ENCODE assay signal across 26 mouse cellular contexts in genomic region chr5:120779922-120780321, GRCm38 (mm10). TPM values are rescaled to one million over a fixed set of nuclear protein-coding genes. Genes with fewer than 3 reads are reported as not detected.
DNase-seq lines count a peak whose midpoint lies in the region; ATAC-seq and TF ChIP-seq lines count a peak whose summit lies in the region.
"Had no signal": no experiment of that assay in that cellular context is flagged by ENCODE, and none has a peak within 500 bp of the region (broad histone marks: within the 10 kb centered on the region; RNA-seq: fewer than 3 reads in every experiment).

No protein-coding gene starts in this region.

- DNase-seq in heart, postnatal 0 days (ENCODE audit: low spot score), result peak; percentile 50
- no peak for DNase-seq in heart, adult 11 months
- DNase-seq in right cerebral cortex, adult 18-20 months, result peak; percentile 5
- DNase-seq in right cerebral cortex, postnatal 4 days, result no peak
- peak; percentile 26 for DNase-seq in telencephalon, adult 2 months (ENCODE audit: low read depth, low spot score)
- no peak for DNase-seq in B cell, adult 2 months
- DNase-seq in thymus, postnatal 36 days, result no peak
- DNase-seq: adrenal gland, postnatal 10 days; cerebellum, adult 18-20 months; cerebellum, postnatal 36 days; forebrain, postnatal 0 days; right cerebral cortex, postnatal 25 days; thymus, postnatal 4 days had no signal

- no peak overlapping the region for H3K9ac ChIP-seq in heart, postnatal 0 days (replicated peaks; ENCODE audit: low read depth, low read length)
- H3K9ac ChIP-seq: forebrain, postnatal 0 days; hindbrain, embryonic 13.5 days; limb, embryonic 15.5 days; neural tube, embryonic 12.5 days had no signal

- H3K27ac ChIP-seq in heart, postnatal 0 days (ENCODE audit: low read depth), result peak overlapping the region; percentile 89
- H3K27ac ChIP-seq in embryonic fibroblast, embryonic 13.5 days (ENCODE audit: insufficient read depth, low read length), result 0 out of 2 replicates have a peak overlapping the region, but pooled peaks have one; percentile 6
- H3K27ac ChIP-seq: hindbrain, embryonic 13.5 days; kidney, postnatal 0 days; limb, embryonic 15.5 days; midbrain, embryonic 10.5 days; neural tube, embryonic 12.5 days had no signal

- ATAC-seq in heart, postnatal 0 days (ENCODE audit: insufficient read depth, low read depth), result peak; percentile 65
- ATAC-seq: forebrain, postnatal 0 days had no signal

- H3K4me3 ChIP-seq in heart, postnatal 0 days (ENCODE audit: low read depth, low read length), result peak overlapping the region; percentile 14
- H3K4me3 ChIP-seq in embryonic fibroblast, embryonic 13.5 days (ENCODE audit: insufficient read depth, low read length), result no peak overlapping the region
- H3K4me3 ChIP-seq: hindbrain, embryonic 13.5 days; limb, embryonic 15.5 days; midbrain, embryonic 10.5 days; neural tube, embryonic 12.5 days had no signal

- no peak for TF ChIP-seq CTCF in heart, postnatal 0 days (IDR thresholded peaks at IDR 0.05; ENCODE audit: low read depth)
- TF ChIP-seq CTCF in embryonic fibroblast, embryonic 13.5 days (IDR thresholded peaks at IDR 0.05; ENCODE audit: borderline replicate concordance, insufficient read depth, low read length), result no peak

- no peaks in the 10 kb centered on the region for H3K36me3 ChIP-seq in heart, postnatal 0 days (replicated peaks; ENCODE audit: control insufficient read depth, insufficient read depth, low read length)
- H3K36me3 ChIP-seq: hindbrain, embryonic 13.5 days; limb, embryonic 15.5 days; midbrain, embryonic 10.5 days; neural tube, embryonic 12.5 days had no signal

- peaks cover 32% of the 10 kb centered on the region for H3K4me1 ChIP-seq in heart, postnatal 0 days (ENCODE audit: control insufficient read depth, insufficient read depth)
- peaks cover 26% of the 10 kb centered on the region for H3K4me1 ChIP-seq in embryonic fibroblast, embryonic 13.5 days (ENCODE audit: control insufficient read depth, insufficient read depth, low read length)
- H3K4me1 ChIP-seq: hindbrain, embryonic 13.5 days; midbrain, embryonic 10.5 days; neural tube, embryonic 12.5 days had no signal

- no peaks in the 10 kb centered on the region for H3K27me3 ChIP-seq in heart, postnatal 0 days (ENCODE audit: control insufficient read depth, insufficient read depth, low read length)
- H3K27me3 ChIP-seq: hindbrain, embryonic 13.5 days; limb, embryonic 15.5 days; neural tube, embryonic 12.5 days had no signal

- TF ChIP-seq POLR2A in embryonic fibroblast, embryonic 13.5 days (IDR thresholded peaks at IDR 0.05; ENCODE audit: low read depth, low read length), result no peak

- TF ChIP-seq EP300 in heart, postnatal 0 days (IDR thresholded peaks at IDR 0.05; ENCODE audit: low read depth), result peak; percentile 65

- H3K4me2 ChIP-seq in heart, postnatal 0 days (ENCODE audit: low read depth, low read length), result peak overlapping the region; percentile 45
- H3K4me2 ChIP-seq: hindbrain, embryonic 13.5 days; limb, embryonic 15.5 days; neural tube, embryonic 12.5 days had no signal

- no peaks in the 10 kb centered on the region for H3K9me3 ChIP-seq in heart, postnatal 0 days (replicated peaks; ENCODE audit: control insufficient read depth, low read length)
- H3K9me3 ChIP-seq: hindbrain, embryonic 13.5 days; limb, embryonic 15.5 days; midbrain, embryonic 10.5 days; neural tube, embryonic 12.5 days had no signal

- WGBS in heart, postnatal 0 days, result 0% methylated on average over 3 of the region's 3 CpGs

RNA-seq across cellular contexts. Expression of gene Oas3, which starts 2.5 kb away (rescaled TPM):
- total RNA-seq in heart, postnatal 0 days (2014; rRNA removed; ENCODE audit: low replicate concordance), result 0.80 and 1.6 TPM in 2 replicates
- polyA plus RNA-seq in heart, postnatal 0 days (2015; fragmentation: Nextera tagmentation; extraction: Ambion mirVana), result 0.18 and 0.26 TPM in 2 replicates
- polyA plus RNA-seq in embryonic fibroblast, embryonic 13.5 days (2011; ENCODE audit: insufficient read length, low read depth, missing spikeins), result 0.18 TPM in 1 of 2 replicates, not detected in the other
- total RNA-seq: gastrocnemius, adult 18-20 months; layer of hippocampus, adult 18-20 months; left cerebral cortex, adult 8-10 months had no signal

RNA-seq across cellular contexts. Expression of gene Oas1e, which starts 15.4 kb away (rescaled TPM):
- not detected in 2 replicates for total RNA-seq in heart, postnatal 0 days (2014; rRNA removed; ENCODE audit: low replicate concordance)
- polyA plus RNA-seq in heart, postnatal 0 days (2015; fragmentation: Nextera tagmentation; extraction: Ambion mirVana), result not detected in 2 replicates
- not detected in 2 replicates for polyA plus RNA-seq in embryonic fibroblast, embryonic 13.5 days (2011; ENCODE audit: insufficient read length, low read depth, missing spikeins)
- total RNA-seq: adrenal gland, postnatal 10 days; forebrain, postnatal 0 days; gastrocnemius, adult 18-20 months; layer of hippocampus, adult 18-20 months; left cerebral cortex, adult 8-10 months; MEL had no signal
- polyA plus RNA-seq: gonadal fat pad, adult 2 months; hindbrain, embryonic 13.5 days; intestine, embryonic 14.5 days; kidney, postnatal 0 days; limb, embryonic 15.5 days; midbrain, embryonic 10.5 days; neural tube, embryonic 12.5 days; testis, adult 2 months had no signal

RNA-seq across cellular contexts. Expression of gene Oas2, which starts 30.3 kb away (rescaled TPM):
- 1.1 TPM in 1 of 2 replicates, not detected in the other for total RNA-seq in heart, postnatal 0 days (2014; rRNA removed; ENCODE audit: low replicate concordance)
- 0.15 and 0.25 TPM in 2 replicates for polyA plus RNA-seq in heart, postnatal 0 days (2015; fragmentation: Nextera tagmentation; extraction: Ambion mirVana)
- polyA plus RNA-seq in embryonic fibroblast, embryonic 13.5 days (2011; ENCODE audit: insufficient read length, low read depth, missing spikeins), result 0.28 and 0.61 TPM in 2 replicates
- polyA plus RNA-seq: midbrain, embryonic 10.5 days had no signal

RNA-seq across cellular contexts. Expression of gene Oas1c, which starts 32.4 kb away (rescaled TPM):
- 0.34 and 1.6 TPM in 2 replicates for total RNA-seq in heart, postnatal 0 days (2014; rRNA removed; ENCODE audit: low replicate concordance)
- 0.83 and 0.92 TPM in 2 replicates for polyA plus RNA-seq in heart, postnatal 0 days (2015; fragmentation: Nextera tagmentation; extraction: Ambion mirVana)
- 1.3 and 1.9 TPM in 2 replicates for polyA plus RNA-seq in embryonic fibroblast, embryonic 13.5 days (2011; ENCODE audit: insufficient read length, low read depth, missing spikeins)

Comparison
In these comparisons a context has a peak if more than half of its experiments do, and no peak if none do; other contexts are left out.
1. DNase-seq: peak in heart, postnatal 0 days (single experiment), right cerebral cortex, adult 18-20 months (single experiment) and telencephalon, adult 2 months (single experiment); none in heart, adult 11 months (single experiment), right cerebral cortex, postnatal 4 days (single experiment), B cell, adult 2 months (0 of 2) and thymus, postnatal 36 days (0 of 2).